Mouse (Mus musculus) ES-E14 (cell line): ENCODE measurements around the gene Slc39a11. TPM values are rescaled to one million over a fixed set of nuclear protein-coding genes. Genes with fewer than 3 reads are reported as not detected.
A peak's percentile ranks its signal among the peaks of the same experiment; 100 is the strongest.

Source experiments
- DNase-seq: peaks from one replicate; pipeline ENCODE4 v3.0.0-alpha.2; 2013; ENCODE audit warnings: low read depth, low spot score
- H3K27ac ChIP-seq: 2 replicates; pipeline ENCODE4 v1.5.1; 2012; ENCODE audit warnings: low read depth, mild to moderate bottlenecking, low read length, moderate library complexity, mixed read lengths; ENCODE audit not compliant: poor library complexity, insufficient read depth, severe bottlenecking
- H3K36me3 ChIP-seq: 2 replicates; pipeline ENCODE4 v1.6.1; 2012; ENCODE audit warnings: mild to moderate bottlenecking, low read length, moderate library complexity, mixed read lengths; ENCODE audit not compliant: control insufficient read depth, poor library complexity, insufficient read depth, severe bottlenecking
- H3K4me1 ChIP-seq, 2 experiments: fragments of 150-350 bp in 1 of 2; sonication (generic) in 1 of 2; 2 replicates each; pipeline ENCODE4 v1.6.1; 2012; ENCODE audit warnings: low read length in 2 of 2, mild to moderate bottlenecking in 1 of 2, mixed read lengths in 1 of 2; ENCODE audit not compliant: control insufficient read depth in 2 of 2, insufficient read depth in 2 of 2, poor library complexity in 1 of 2
- H3K4me3 ChIP-seq, 2 experiments: fragments of 150-350 bp in 1 of 2; sonication (generic) in 1 of 2; 2 replicates each; pipeline ENCODE4 v1.5.1; 2012; ENCODE audit warnings: low read length in 2 of 2, low read depth in 1 of 2, mild to moderate bottlenecking in 1 of 2, mixed read lengths in 1 of 2; ENCODE audit not compliant: insufficient read depth in 1 of 2, poor library complexity in 1 of 2, severe bottlenecking in 1 of 2
- H3K9ac ChIP-seq: 2 replicates; pipeline ENCODE4 v1.6.1; 2012; ENCODE audit warnings: low read depth, mild to moderate bottlenecking, low read length, mixed read lengths; ENCODE audit not compliant: poor library complexity, insufficient read depth, severe bottlenecking
- H3K9me3 ChIP-seq: fragments of 150-350 bp; sonication (generic); 2 replicates; pipeline ENCODE4 v1.6.1; 2012; ENCODE audit warnings: low read depth, mild to moderate bottlenecking, low read length; ENCODE audit not compliant: control insufficient read depth, insufficient read depth
- CHD2 ChIP-seq: IDR thresholded peaks from 2 replicates; pipeline ENCODE4 v1.6.1; 2014; ENCODE audit warnings: mild to moderate bottlenecking, low read depth, low read length, inconsistent platforms
- HCFC1 ChIP-seq: IDR thresholded peaks from 2 replicates; pipeline ENCODE4 v1.6.1; 2012; ENCODE audit warnings: low read length, inconsistent platforms, borderline replicate concordance; ENCODE audit not compliant: insufficient read depth
- MAFK ChIP-seq: IDR thresholded peaks from 2 replicates; pipeline ENCODE4 v1.6.1; 2014; ENCODE audit warnings: mild to moderate bottlenecking, low read depth, low read length, inconsistent platforms; ENCODE audit not compliant: insufficient read depth
- ZC3H11A ChIP-seq: IDR thresholded peaks from 2 replicates; pipeline ENCODE4 v1.6.1; 2012; ENCODE audit warnings: low read depth, mild to moderate bottlenecking, inconsistent platforms, low read length, borderline replicate concordance
- ZNF384 ChIP-seq: IDR thresholded peaks from 2 replicates; pipeline ENCODE4 v1.6.1; 2012; ENCODE audit warnings: low read depth, low read length, inconsistent platforms
- in situ Hi-C, 2 experiments: fragments of 600-800 bp; cut with MboI; formaldehyde crosslinking; loops; one replicate each; pipeline ENCODE4 v1.15.1; 2025; ENCODE audit warnings: low sequenced_read_pairs in 2 of 2, inconsistent platforms in 1 of 2; ENCODE audit not compliant: unreplicated experiment in 2 of 2
- total RNA-seq: library from RNA; depleted of rRNA; stranded (reverse); fragments of 300-350 nt; gene quantifications from 2 replicates; pipeline ENCODE4 v1.2.3, GENCODE M21; 2012

Gene Slc39a11
- total RNA-seq, 1 experiment = 17.0 TPM

GRCm38 (mm10) chr11:113296162-113296561 is 353.7 kb downstream of the Slc39a11 start:
- peaks cover under 1 to 2% of the 10 kb centered on the region in 2 experiments; a peak in 2 of 4 replicates for H3K4me1 ChIP-seq
- no peak overlapping the region for H3K27ac ChIP-seq
- no peak overlapping the region for H3K9ac ChIP-seq
- DNase-seq = peak; percentile 77
- no peaks in the 10 kb centered on the region for H3K9me3 ChIP-seq
- H3K36me3 ChIP-seq = no peaks in the 10 kb centered on the region
- no peak overlapping the region for H3K4me3 ChIP-seq
- TF ChIP-seq ZC3H11A (peak; percentile 59; the same call in 1 of the 2 replicates), CHD2 (no peak)
- in situ Hi-C loops = loop anchor here (5.0 to 10.0 kb wide), 2 partner anchors 111 to 329 kb away; no protein-coding TSS in a partner anchor

GRCm38 (mm10) chr11:113294518-113294917 is 355.4 kb downstream of the Slc39a11 start:
- H3K9me3 ChIP-seq = no peaks in the 10 kb centered on the region
- peaks cover 2 to 4% of the 10 kb centered on the region in 2 experiments; a peak in 2 of 4 replicates for H3K4me1 ChIP-seq
- no peaks in the 10 kb centered on the region for H3K36me3 ChIP-seq
- H3K27ac ChIP-seq = no peak overlapping the region
- no peak for TF ChIP-seq ZC3H11A
- TF ChIP-seq MAFK = no peak
- TF ChIP-seq HCFC1 = no peak
- H3K4me3 ChIP-seq = no peak overlapping the region
- no peak for DNase-seq
- in situ Hi-C loops = loop anchor here (10.0 kb wide), 1 partner anchor 330 kb away; no protein-coding TSS in a partner anchor
- H3K9ac ChIP-seq = no peak overlapping the region

GRCm38 (mm10) chr11:113292906-113293614 is 356.8 kb downstream of the Slc39a11 start:
- Histone ChIP-seq H3K36me3 (no peaks in the 10 kb centered on the region), H3K4me3 (no peak overlapping the region), H3K4me1 (peaks cover 2 to 4% of the 10 kb centered on the region in 2 experiments; a peak in 2 of 4 replicates), H3K9me3 (no peaks in the 10 kb centered on the region), H3K27ac (no peak overlapping the region), H3K9ac (no peak overlapping the region)
- no peak for TF ChIP-seq HCFC1
- no peak for TF ChIP-seq ZNF384
- in situ Hi-C loops = loop anchor here (10.0 kb wide), 1 partner anchor 332 kb away; no protein-coding TSS in a partner anchor
- no peak for DNase-seq

- Histone ChIP-seq H3K4me3 (no peak overlapping the region), H3K27ac (no peak overlapping the region), H3K4me1 (peaks cover 2 to 4% of the 10 kb centered on the region in 2 experiments; a peak in 2 of 4 replicates), H3K9ac (no peak overlapping the region), H3K36me3 (no peaks in the 10 kb centered on the region), H3K9me3 (no peaks in the 10 kb centered on the region)
- no peak for TF ChIP-seq HCFC1
- TF ChIP-seq CHD2 = no peak
- TF ChIP-seq ZNF384 = peak; percentile 68; the same call in 1 of the 2 replicates
- in situ Hi-C loops = loop anchor here (10.0 kb wide), 1 partner anchor 333 kb away; no protein-coding TSS in a partner anchor
- DNase-seq = no peak
Observed at GRCm38 (mm10) chr11:113291781-113292714, 357.8 kb downstream of the Slc39a11 start.
